Mouse (Mus musculus): ENCODE results near the gene Zfp664. TPM values are rescaled to one million over a fixed set of nuclear protein-coding genes. Genes with fewer than 3 reads are reported as not detected.

The Zfp664 gene
- polyA plus RNA-seq (2012): 0.89 and 1.0 TPM in 2 replicates

DNA sequence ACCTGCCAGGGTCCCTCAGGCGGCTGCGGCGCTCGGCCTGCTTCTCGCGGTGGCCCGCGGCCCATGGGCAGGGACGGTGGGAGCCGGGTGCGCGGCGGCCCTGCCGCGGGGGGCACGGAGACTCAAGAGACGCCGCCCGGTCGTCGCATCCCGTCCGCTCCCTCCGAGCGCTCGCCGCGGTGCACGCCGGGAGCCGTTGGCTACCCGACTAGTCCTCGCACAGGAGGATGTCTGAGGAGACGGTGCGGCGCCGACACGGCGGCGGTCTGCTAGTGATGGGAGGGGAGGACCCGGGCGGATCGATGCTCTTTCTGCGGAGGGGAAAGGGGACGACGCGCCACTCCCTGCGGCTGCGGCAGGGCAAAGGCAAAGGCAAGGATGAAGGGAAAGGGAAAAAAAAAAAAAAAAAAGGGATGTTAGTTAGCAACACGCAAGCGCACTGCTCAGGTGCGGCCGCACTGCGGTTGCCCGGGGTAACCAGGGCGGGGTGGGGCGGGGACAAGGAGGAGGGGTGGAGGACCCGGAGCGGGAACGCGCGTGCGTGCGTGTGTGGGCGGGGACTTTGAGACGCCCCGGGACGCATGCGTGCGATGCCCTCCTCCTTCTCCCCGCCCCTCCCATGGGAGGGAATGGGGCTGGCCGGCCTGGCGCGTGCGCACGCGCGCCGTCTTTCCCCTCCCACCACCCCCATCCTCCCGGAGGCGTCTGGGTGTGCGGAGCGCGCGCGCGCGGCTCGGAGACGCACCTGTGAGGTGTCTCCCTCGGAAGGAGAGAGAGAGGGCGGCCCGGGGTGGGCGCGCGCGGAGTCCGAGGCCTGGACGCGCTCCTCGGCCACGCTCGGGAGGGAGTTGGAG is at the start of gene Zfp664, which contains the start of gene Ccdc92:
Gene Zfp664, plus strand, starts transcription at position 679 of the 854 bp plus-strand sequence.
Gene Ccdc92, minus strand, starts transcription at position 412 of the 854 bp plus-strand sequence.
- Histone ChIP-seq H3K4me1 (ENCODE audit: control insufficient read depth) (peaks cover 25% of the 10 kb centered on the region), H3K9me3 (ENCODE audit: control insufficient read depth, low read length) (peaks cover 7% of the 10 kb centered on the region; the same call in 1 of the 2 replicates), H3K36me3 (ENCODE audit: control insufficient read depth) (peaks cover 14% of the 10 kb centered on the region), H3K27me3 (ENCODE audit: control insufficient read depth) (peaks cover 61% of the 10 kb centered on the region), H3K4me3 (replicated peaks) (peak within 1 kb of the TSS; percentile 92)
- TF ChIP-seq GATA1 (IDR thresholded peaks at IDR 0.05; ENCODE audit: low read length): no peak
- TF ChIP-seq TAL1 (IDR thresholded peaks at IDR 0.05; ENCODE audit: low read length): no peak

DNA sequence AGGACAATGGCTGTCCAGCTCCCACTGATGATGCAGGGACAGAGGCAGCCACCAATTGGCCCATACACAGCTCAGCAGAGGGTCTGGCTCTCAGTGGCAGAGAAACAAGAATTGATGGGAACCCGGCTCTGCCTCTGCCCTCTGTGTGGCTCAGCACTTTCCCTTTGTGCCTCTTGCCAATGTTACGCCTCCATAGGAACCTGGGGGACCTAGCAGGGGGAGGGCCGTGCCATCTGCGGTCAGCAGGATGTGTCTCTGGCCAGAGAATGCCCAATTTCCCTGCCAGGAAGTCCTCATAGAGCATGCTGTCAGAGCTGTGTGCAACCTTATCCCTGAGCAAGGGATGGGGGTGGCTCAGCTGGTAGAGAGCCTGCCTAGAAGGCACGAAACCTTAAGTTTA is 47.7 kb upstream of the Zfp664 start:
- TF ChIP-seq GATA1 (IDR thresholded peaks at IDR 0.05; ENCODE audit: low read length) (no peak), TAL1 (IDR thresholded peaks at IDR 0.05; ENCODE audit: low read length) (no peak)
- H3K27me3 ChIP-seq (ENCODE audit: control insufficient read depth): no peaks in the 10 kb centered on the region
- no peaks in the 10 kb centered on the region for H3K9me3 ChIP-seq (ENCODE audit: control insufficient read depth, low read length)
- H3K4me1 ChIP-seq (ENCODE audit: control insufficient read depth): no peaks in the 10 kb centered on the region
- H3K4me3 ChIP-seq (replicated peaks): no peak overlapping the region
- no peaks in the 10 kb centered on the region for H3K36me3 ChIP-seq (ENCODE audit: control insufficient read depth)

DNA sequence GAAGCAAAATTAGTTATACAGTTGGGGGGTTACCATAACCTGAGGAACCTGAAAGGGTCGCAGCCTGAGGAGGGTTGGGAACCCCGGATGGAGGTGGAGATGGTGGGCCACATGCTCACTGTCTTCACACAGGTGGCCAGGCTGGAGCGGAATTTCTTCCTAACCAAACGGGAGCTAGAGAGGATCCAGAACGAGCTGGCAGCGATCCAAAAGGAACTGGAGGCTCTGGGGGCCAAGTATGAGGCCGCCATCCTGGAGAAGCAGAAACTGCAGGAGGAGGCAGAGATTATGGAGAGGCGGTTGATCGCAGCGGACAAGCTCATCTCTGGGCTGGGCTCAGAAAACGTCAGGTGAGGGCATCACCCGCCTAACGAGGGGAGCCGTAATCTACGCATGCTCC is 45.4 kb upstream of the Zfp664 start:
- Histone ChIP-seq H3K36me3 (ENCODE audit: control insufficient read depth) (no peaks in the 10 kb centered on the region), H3K9me3 (ENCODE audit: control insufficient read depth, low read length) (no peaks in the 10 kb centered on the region), H3K4me3 (replicated peaks) (no peak overlapping the region), H3K4me1 (ENCODE audit: control insufficient read depth) (no peaks in the 10 kb centered on the region), H3K27me3 (ENCODE audit: control insufficient read depth) (no peaks in the 10 kb centered on the region)
- no peak for TF ChIP-seq GATA1 (IDR thresholded peaks at IDR 0.05; ENCODE audit: low read length)
- TF ChIP-seq TAL1 (IDR thresholded peaks at IDR 0.05; ENCODE audit: low read length): no peak

DNA sequence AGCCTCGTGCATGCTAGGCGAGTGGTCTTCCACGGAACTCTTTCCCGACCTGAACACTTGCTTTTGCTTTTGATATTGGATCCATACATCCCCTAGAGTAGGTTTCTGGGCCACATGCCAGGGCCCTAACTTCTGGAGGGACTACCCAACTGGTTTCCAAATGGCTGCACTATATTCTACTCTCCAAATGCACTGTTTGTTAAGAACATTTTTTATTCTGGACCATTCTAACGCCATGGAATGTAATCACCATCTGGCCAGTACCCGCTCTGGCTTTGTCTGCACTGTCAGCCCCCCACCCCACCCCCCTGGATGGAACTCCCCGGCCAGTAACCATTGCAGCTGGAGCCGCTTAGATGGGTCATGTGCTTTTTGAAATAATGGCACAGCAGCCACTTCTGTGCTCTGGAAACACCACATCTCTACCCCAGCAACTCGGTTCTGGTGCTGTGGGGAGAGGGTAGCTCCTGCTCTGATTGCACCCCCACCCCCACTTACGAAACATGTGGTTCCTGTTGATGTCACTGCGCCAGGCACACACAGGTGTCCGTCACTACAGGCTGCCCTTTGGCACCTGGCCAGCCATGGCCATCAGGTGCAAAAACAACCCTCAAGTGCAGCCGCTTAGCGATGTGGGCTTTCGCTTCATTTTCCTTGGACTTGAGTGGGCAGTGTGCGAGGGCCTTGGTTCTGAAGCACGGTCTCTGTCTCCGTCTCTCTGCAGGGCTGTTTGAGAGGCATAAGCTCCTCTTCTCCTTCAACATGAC is 40.2 kb upstream of the Zfp664 start:
- H3K4me1 ChIP-seq (ENCODE audit: control insufficient read depth): no peaks in the 10 kb centered on the region
- no peaks in the 10 kb centered on the region for H3K36me3 ChIP-seq (ENCODE audit: control insufficient read depth)
- H3K27me3 ChIP-seq (ENCODE audit: control insufficient read depth): no peaks in the 10 kb centered on the region
- no peaks in the 10 kb centered on the region for H3K9me3 ChIP-seq (ENCODE audit: control insufficient read depth, low read length)
- no peak overlapping the region for H3K4me3 ChIP-seq (replicated peaks)
- no peak for TF ChIP-seq TAL1 (IDR thresholded peaks at IDR 0.05; ENCODE audit: low read length)
- TF ChIP-seq GATA1 (IDR thresholded peaks at IDR 0.05; ENCODE audit: low read length): no peak

DNA sequence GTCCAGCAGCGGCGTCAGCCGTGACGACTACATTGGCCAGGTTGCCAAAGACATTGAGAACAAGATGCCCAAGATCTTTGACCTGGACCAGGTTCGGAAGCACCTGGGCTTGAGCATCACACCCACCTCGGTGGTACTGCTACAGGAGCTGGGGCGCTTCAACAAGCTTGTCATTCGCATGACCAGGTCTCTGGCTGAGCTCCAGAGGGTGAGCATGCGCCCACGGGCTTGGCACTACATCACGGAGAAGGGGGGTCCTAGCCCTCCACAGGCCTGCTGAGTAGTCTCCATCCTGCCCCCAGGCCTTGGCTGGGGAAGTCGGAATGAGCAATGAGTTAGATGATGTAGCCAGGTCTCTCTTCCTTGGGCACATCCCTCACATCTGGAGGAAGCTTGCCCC is 32.2 kb upstream of the Zfp664 start:
- no peak for TF ChIP-seq GATA1 (IDR thresholded peaks at IDR 0.05; ENCODE audit: low read length)
- TF ChIP-seq TAL1 (IDR thresholded peaks at IDR 0.05; ENCODE audit: low read length): no peak
- H3K4me1 ChIP-seq (ENCODE audit: control insufficient read depth): no peaks in the 10 kb centered on the region
- H3K27me3 ChIP-seq (ENCODE audit: control insufficient read depth): no peaks in the 10 kb centered on the region
- H3K4me3 ChIP-seq (replicated peaks): no peak overlapping the region
- H3K9me3 ChIP-seq (ENCODE audit: control insufficient read depth, low read length): no peaks in the 10 kb centered on the region
- H3K36me3 ChIP-seq (ENCODE audit: control insufficient read depth): no peaks in the 10 kb centered on the region

DNA sequence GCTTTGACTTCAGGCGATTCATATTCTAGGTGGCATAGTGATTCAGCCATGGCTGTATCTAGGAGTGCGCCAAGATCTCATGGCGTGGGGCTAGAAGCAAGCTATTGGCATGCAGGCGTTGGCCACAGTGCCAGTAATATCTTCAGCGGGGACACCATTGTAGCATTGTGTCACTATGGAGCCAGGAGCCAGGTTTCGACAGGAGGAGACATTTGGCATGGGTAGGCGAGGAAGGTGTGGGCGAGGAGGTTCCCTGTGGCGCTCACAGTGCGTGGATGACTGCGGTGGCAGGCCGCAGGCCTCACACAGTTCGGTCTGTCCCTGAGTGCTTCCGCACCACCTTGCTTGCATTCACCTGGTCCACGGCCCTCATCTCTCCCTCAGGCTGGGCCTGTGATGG is 27.3 kb upstream of the Zfp664 start:
- H3K36me3 ChIP-seq (ENCODE audit: control insufficient read depth): no peaks in the 10 kb centered on the region
- TF ChIP-seq TAL1 (IDR thresholded peaks at IDR 0.05; ENCODE audit: low read length) (no peak), GATA1 (IDR thresholded peaks at IDR 0.05; ENCODE audit: low read length) (no peak)

DNA sequence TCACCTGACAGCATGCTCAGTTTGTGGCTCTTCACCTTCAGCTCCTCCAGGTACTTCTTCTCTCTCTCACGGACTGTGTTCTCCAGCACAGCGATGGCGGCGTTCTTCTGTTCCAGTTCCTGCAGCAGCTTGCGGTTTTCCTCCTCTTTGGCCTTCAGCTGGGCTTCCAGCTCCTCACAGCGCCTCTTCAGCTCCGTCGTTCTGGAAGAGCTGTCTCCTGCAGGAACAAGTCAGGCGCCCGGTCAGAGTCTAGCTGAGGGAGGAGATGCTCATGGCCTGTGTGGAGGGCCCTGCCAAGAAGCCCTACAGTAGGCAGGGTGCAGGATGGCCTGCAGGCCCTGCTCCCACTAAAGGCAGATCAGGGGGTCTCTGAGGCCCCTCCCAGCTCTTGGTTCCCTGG is 26.4 kb upstream of the Zfp664 start:
- Histone ChIP-seq H3K4me3 (replicated peaks) (no peak overlapping the region), H3K9me3 (ENCODE audit: control insufficient read depth, low read length) (no peaks in the 10 kb centered on the region), H3K4me1 (ENCODE audit: control insufficient read depth) (no peaks in the 10 kb centered on the region), H3K36me3 (ENCODE audit: control insufficient read depth) (no peaks in the 10 kb centered on the region), H3K27me3 (ENCODE audit: control insufficient read depth) (no peaks in the 10 kb centered on the region)
- no peak for TF ChIP-seq TAL1 (IDR thresholded peaks at IDR 0.05; ENCODE audit: low read length)
- no peak for TF ChIP-seq GATA1 (IDR thresholded peaks at IDR 0.05; ENCODE audit: low read length)

More for the DNA sequence above, 27.3 kb upstream of the Zfp664 start:
- H3K4me1 ChIP-seq (ENCODE audit: control insufficient read depth): no peaks in the 10 kb centered on the region
- no peaks in the 10 kb centered on the region for H3K9me3 ChIP-seq (ENCODE audit: control insufficient read depth, low read length)
- H3K4me3 ChIP-seq (replicated peaks): no peak overlapping the region
- no peaks in the 10 kb centered on the region for H3K27me3 ChIP-seq (ENCODE audit: control insufficient read depth)

DNA sequence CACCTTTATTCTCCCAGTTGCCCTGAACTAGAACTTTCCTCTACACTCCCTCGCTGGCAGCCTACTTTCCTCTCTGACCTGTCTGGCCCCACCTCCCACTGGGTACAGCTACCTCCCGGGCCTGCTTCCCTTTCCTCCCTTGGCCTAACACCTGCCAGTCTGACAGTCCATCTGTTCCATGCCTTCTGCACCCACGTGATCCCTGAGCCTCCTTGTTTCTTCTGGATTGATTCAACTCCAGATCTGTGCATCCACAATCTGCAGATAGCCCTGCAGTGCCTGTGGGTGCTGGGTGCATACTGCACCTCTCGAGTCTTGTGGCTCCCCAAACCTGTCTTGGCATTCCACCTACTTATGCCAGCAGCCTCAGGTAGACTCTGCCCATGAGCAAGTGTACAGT is 25.9 kb upstream of the Zfp664 start:
- H3K27me3 ChIP-seq (ENCODE audit: control insufficient read depth): no peaks in the 10 kb centered on the region
- H3K4me1 ChIP-seq (ENCODE audit: control insufficient read depth): no peaks in the 10 kb centered on the region
- H3K4me3 ChIP-seq (replicated peaks): no peak overlapping the region
- TF ChIP-seq TAL1 (IDR thresholded peaks at IDR 0.05; ENCODE audit: low read length): no peak
- no peak for TF ChIP-seq GATA1 (IDR thresholded peaks at IDR 0.05; ENCODE audit: low read length)
- H3K36me3 ChIP-seq (ENCODE audit: control insufficient read depth): no peaks in the 10 kb centered on the region
- H3K9me3 ChIP-seq (ENCODE audit: control insufficient read depth, low read length): no peaks in the 10 kb centered on the region

DNA sequence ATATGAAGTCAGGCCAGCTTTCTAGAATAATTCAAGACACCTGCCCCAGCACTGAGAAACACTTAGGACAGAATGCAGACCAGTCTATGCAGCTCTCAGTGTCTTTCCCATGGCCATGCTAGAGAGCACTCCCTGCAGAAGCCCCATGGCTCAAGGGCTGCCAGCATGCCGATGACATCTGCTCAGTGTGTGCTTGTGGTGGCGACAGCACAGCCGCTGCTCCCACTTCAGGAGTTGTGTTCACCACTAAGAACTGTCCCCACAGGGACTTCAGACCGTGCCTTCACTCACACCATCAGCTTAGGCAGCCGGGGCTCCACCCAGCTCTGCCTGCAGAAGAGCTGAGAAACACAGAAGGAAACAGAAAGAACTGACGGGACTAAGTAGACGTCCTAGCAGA is 22.3 kb upstream of the Zfp664 start:
- H3K4me3 ChIP-seq (replicated peaks): no peak overlapping the region
- no peaks in the 10 kb centered on the region for H3K4me1 ChIP-seq (ENCODE audit: control insufficient read depth)
- no peaks in the 10 kb centered on the region for H3K27me3 ChIP-seq (ENCODE audit: control insufficient read depth)
- H3K9me3 ChIP-seq (ENCODE audit: control insufficient read depth, low read length): no peaks in the 10 kb centered on the region
- H3K36me3 ChIP-seq (ENCODE audit: control insufficient read depth): no peaks in the 10 kb centered on the region
- no peak for TF ChIP-seq TAL1 (IDR thresholded peaks at IDR 0.05; ENCODE audit: low read length)
- TF ChIP-seq GATA1 (IDR thresholded peaks at IDR 0.05; ENCODE audit: low read length): no peak
